Mouse (Mus musculus): ENCODE data around the gene Itga1.
A peak's percentile ranks its signal among the peaks of the same experiment; 100 is the strongest.

Itga1 gene

DNA sequence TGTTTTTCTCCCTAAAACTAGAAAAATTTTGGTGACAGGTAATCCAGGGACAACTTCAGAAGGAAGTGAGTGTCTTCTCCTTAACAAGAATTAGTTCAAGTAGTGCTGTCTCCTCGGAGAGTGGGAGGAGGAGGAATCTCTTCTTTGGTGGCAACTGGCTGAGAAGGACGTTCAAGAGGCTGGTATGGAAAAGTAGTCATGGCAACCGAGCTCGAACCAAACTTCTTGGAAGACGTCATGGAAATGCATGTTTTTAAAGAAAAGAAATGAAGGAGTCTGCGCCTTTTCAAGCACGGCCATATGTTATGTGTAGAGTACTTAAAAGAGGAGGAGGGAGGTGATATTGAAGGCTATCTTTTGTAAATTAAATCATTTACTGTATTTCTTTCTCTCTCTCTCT, 49.2 kb downstream of the Itga1 start:
- DNase-seq (ENCODE audit: low read depth, low spot score) = no peak

DNA sequence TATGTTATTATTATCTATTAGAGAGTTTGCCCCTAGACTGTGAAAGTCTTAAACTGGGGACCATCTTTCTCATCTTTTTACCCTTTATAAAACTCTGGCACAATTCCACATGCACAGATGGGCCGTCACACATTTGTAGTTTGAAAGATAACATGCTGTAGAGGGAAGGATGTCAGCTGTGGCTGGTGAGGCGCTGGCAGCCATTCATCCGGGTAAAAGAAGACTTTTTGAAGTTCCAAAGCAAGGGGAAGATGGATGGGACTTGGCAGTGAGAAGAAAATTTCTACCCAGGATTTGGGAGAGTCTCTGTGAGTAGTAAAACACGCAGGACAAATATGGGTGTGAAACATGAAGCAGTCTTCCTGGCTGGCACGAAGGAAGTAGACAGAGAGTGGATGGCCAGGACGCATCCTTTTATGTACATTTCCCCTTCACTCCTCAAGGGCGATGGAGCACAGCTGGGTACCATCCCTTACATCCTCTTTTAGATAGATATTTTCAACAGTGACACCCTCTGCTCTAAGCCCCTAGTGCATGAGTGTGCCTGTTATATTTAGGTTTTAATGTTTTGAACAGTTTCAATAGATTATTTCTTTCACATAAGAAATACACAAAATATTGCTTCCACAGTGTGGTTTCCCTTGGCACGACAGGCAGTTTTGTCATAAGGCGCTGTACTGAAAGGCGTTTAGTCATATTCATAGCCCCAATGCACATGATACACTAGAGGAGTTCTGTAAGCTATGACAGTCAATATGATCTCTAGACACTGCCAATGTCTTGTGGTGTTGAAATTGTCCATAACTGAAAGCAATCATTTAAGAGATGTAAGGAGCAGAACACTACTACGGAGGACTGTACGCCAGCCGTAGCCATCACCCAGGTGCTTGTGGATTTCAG, 50.9 kb downstream of the Itga1 start:
- DNase-seq (ENCODE audit: low read depth, low spot score) = no peak

- no peak for DNase-seq (ENCODE audit: low read depth, low spot score)
Observed at GRCm38 (mm10) chr13:115042652-115043051, 59.1 kb downstream of the Itga1 start.

GRCm38 (mm10) chr13:115037304-115037703, 64.5 kb downstream of the Itga1 start:
- DNase-seq (ENCODE audit: low read depth, low spot score) = no peak

- no peak for DNase-seq (ENCODE audit: low read depth, low spot score)
Observed at GRCm38 (mm10) chr13:115035387-115035786, 66.4 kb downstream of the Itga1 start.

GRCm38 (mm10) chr13:115033135-115033534, 68.6 kb downstream of the Itga1 start:
- no peak for DNase-seq (ENCODE audit: low read depth, low spot score)

GRCm38 (mm10) chr13:115031177-115032000, 70.4 kb downstream of the Itga1 start:
- DNase-seq (ENCODE audit: low read depth, low spot score) = no peak

- no peak for DNase-seq (ENCODE audit: low read depth, low spot score)
Observed at GRCm38 (mm10) chr13:115025394-115025793, 76.4 kb downstream of the Itga1 start.

GRCm38 (mm10) chr13:115022117-115022787, 79.5 kb downstream of the Itga1 start:
- peak; percentile 5 for DNase-seq (ENCODE audit: low read depth, low spot score)

DNA sequence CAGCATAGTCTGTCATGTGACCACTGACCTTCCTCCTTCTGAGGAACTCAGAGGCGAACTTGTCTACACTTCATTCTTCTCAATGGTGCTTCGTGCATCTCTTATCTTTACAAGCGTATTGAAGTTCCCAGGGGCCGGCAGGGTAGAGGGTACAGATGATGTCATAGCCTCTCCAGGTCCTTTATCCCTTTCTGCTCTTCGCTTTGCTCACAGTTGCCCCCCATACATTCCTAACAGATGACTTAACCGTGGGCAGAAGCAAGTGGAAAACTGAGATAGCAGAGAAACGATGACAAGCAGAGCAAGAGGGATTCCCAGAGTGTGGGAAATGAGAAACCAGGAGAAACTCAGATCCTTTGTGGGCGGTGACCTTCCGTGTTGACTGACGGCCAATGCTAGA, 80.4 kb downstream of the Itga1 start:
- DNase-seq (ENCODE audit: low read depth, low spot score) = no peak

DNA sequence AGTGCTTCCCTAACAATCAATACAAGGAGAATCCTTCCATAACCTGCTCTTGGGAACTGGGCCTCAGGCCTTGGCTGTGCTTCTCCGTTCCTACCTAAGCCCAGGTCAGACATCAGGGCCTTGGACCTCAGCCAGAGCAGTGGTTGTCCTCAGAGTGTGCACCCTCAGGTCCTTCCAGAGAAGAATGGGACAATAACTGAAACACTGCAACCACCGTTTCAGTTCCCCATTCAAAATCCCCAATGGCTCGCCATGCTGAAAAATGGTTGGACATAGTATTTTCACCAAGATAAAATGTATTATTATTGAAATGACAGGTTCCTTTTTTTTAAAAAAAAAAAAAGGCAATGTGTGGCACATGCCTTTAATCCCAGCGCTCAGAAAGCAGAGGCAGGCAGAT, 81.0 kb downstream of the Itga1 start:
- DNase-seq (ENCODE audit: low read depth, low spot score) = no peak

DNA sequence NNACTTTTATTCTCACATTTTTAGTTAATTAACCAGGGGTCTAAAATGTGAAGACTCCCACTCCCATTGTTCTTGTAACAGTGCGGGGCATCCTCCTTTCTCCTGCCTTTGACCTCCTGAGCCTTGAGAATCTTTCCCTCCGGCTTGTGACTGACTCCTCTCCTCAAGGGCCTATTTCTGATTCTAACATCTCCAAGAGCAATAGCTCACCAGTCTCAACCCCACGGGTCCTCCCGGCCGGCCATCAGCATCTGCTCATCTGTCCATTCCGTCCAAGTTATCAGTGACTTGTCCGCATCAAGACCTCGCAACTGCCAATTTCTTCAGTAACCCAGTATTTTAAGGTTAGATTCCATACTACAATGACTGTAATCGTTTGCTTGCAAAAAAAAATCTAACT, 84.2 kb downstream of the Itga1 start:
- no peak for DNase-seq (ENCODE audit: low read depth, low spot score)

- no peak for DNase-seq (ENCODE audit: low read depth, low spot score)
Observed at GRCm38 (mm10) chr13:115011547-115011946, 90.2 kb downstream of the Itga1 start.

GRCm38 (mm10) chr13:115006213-115006835, 95.4 kb downstream of the Itga1 start:
- no peak for DNase-seq (ENCODE audit: low read depth, low spot score)

GRCm38 (mm10) chr13:115005342-115005741, 96.4 kb downstream of the Itga1 start:
- DNase-seq (ENCODE audit: low read depth, low spot score) = no peak

DNA sequence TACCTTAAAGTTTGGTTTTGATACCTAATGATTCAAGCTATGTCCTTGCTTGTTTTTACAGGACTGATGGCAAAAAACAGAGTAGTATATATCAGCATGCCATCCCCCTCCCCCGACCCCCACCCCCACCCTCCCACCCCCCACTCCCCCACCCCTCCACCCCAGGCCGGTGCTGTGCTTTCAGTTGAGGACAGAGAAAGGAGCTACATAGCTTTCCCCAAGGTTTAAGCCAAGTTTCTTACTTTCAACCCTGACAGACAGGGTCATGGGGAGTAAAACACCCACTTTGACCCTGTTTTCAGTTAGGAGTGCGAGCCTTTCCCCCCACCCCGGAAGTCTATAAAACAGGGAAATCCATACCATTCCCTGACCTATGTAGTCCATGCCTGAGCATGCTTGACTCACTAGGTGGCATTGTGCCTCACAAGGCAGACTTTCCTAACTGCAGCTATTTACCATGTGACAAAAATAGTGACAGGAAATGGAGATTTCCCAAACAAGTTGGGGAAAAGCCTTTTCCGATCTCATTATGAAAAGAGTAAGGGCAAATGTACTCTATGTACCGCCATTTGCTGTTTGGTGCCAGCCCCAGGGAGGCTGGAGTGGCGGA, 98.2 kb downstream of the Itga1 start:
- DNase-seq (ENCODE audit: low read depth, low spot score) = no peak

DNA sequence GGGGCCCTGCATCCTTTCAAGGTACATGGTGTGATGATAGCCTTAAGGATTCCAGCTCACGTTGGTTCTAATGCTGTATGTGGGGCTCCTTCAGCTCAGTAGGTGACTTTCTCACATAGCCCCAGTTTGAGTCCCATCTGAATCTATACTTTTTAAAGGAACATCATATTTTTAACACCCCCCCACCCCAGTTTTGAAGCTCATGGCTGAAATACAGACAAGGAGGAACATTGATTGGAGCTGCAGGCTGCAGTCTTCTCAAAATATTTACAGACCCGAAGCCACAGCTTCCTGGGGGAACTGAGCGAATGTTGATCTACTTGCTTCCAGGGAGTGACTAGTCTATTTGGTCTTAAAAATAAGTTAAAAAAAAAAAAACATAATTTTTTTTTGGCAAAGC, 98.9 kb downstream of the Itga1 start:
- DNase-seq (ENCODE audit: low read depth, low spot score) = no peak

GRCm38 (mm10) chr13:115002155-115002554, 99.6 kb downstream of the Itga1 start:
- no peak for DNase-seq (ENCODE audit: low read depth, low spot score)

- DNase-seq (ENCODE audit: low read depth, low spot score) = no peak
Observed at GRCm38 (mm10) chr13:114999582-114999981, 102.2 kb downstream of the Itga1 start.

- DNase-seq (ENCODE audit: low read depth, low spot score) = no peak
Observed at GRCm38 (mm10) chr13:114998100-114998499, 103.7 kb downstream of the Itga1 start.
